Comparison of ENCODE assay signal across 15 mouse cellular contexts in genomic region chr5:92918170-92918569, GRCm38 (mm10).
DNase-seq lines count a peak whose midpoint lies in the region; ATAC-seq and TF ChIP-seq lines count a peak whose summit lies in the region.
"Had no signal": no experiment of that assay in that cellular context is flagged by ENCODE, and none has a peak within 500 bp of the region (broad histone marks: within the 10 kb centered on the region; RNA-seq: fewer than 3 reads in every experiment).

No protein-coding gene starts in this region.

- H3K27ac ChIP-seq in heart, embryonic 10.5 days: peak overlapping the region; percentile 73
- H3K27ac ChIP-seq in heart, adult 2 months: no peak overlapping the region
- H3K27ac ChIP-seq in hindbrain, embryonic 15.5 days (replicated peaks): no peak overlapping the region
- no peak overlapping the region for H3K27ac ChIP-seq in hindbrain, embryonic 12.5 days
- peak overlapping the region; percentile 51 for H3K27ac ChIP-seq in intestine, postnatal 0 days (ENCODE audit: low read depth, low read length)
- H3K27ac ChIP-seq in kidney, adult 2 months (ENCODE audit: insufficient read depth, low read depth, low read length): no peak overlapping the region
- H3K27ac ChIP-seq: embryonic facial prominence, embryonic 12.5 days; layer of hippocampus, adult 2 months; limb, embryonic 15.5 days had no signal

- WGBS in heart, embryonic 10.5 days: 45% methylated on average over 10 of the region's 10 CpGs
- 74% methylated on average over 10 of the region's 10 CpGs for WGBS in heart, adult 2 months
- WGBS in hindbrain, embryonic 15.5 days: 49% methylated on average over 10 of the region's 10 CpGs
- 51% methylated on average over 10 of the region's 10 CpGs for WGBS in hindbrain, embryonic 12.5 days
- 47% methylated on average over 10 of the region's 10 CpGs for WGBS in intestine, postnatal 0 days
- WGBS in kidney, adult 2 months: 78% methylated on average over 10 of the region's 10 CpGs

- H3K79me2 ChIP-seq in heart, adult 2 months (replicated peaks; ENCODE audit: control insufficient read depth, insufficient read depth, low read length): no peaks in the 10 kb centered on the region

- 0 out of 2 replicates have a peak, but pooled peaks have one; percentile 17 for ATAC-seq in hindbrain, embryonic 15.5 days (ENCODE audit: low FRiP score, low read depth)
- no peak for ATAC-seq in hindbrain, embryonic 12.5 days (ENCODE audit: low FRiP score)
- ATAC-seq in intestine, postnatal 0 days: 0 out of 2 replicates have a peak, but pooled peaks have one; percentile 5
- no peak for ATAC-seq in cerebellum, adult (ENCODE audit: insufficient number of reproducible peaks, low FRiP score, low TSS enrichment)

- no peak for DNase-seq in heart, embryonic 10.5 days (ENCODE audit: low spot score)
- DNase-seq in heart, adult 2 months: no peak
- DNase-seq in retina, postnatal 7 days (ENCODE audit: low read depth, low spot score): peak; percentile 85
- DNase-seq in kidney, adult 2 months: no peak
- DNase-seq: adrenal gland, postnatal 14 days; cerebellum, adult 9-11 months; kidney, adult 9 months; lung, embryonic 14.5 days had no signal

- H3K4me1 ChIP-seq in heart, embryonic 10.5 days: peaks cover 48% of the 10 kb centered on the region
- H3K4me1 ChIP-seq in heart, adult 2 months (ENCODE audit: control insufficient read depth, insufficient read depth, low read length): no peaks in the 10 kb centered on the region; the same call in 1 of the 2 replicates
- peaks cover 14% of the 10 kb centered on the region for H3K4me1 ChIP-seq in hindbrain, embryonic 15.5 days (replicated peaks)
- peaks cover 22% of the 10 kb centered on the region for H3K4me1 ChIP-seq in hindbrain, embryonic 12.5 days
- peaks cover 12% of the 10 kb centered on the region for H3K4me1 ChIP-seq in intestine, postnatal 0 days (replicated peaks; ENCODE audit: control insufficient read depth, insufficient read depth, low read length)
- H3K4me1 ChIP-seq in kidney, adult 2 months (ENCODE audit: control insufficient read depth, insufficient read depth, low read length): no peaks in the 10 kb centered on the region

- no peaks in the 10 kb centered on the region for H3K9me3 ChIP-seq in heart, embryonic 10.5 days
- H3K9me3 ChIP-seq in hindbrain, embryonic 15.5 days: no peaks in the 10 kb centered on the region
- no peaks in the 10 kb centered on the region for H3K9me3 ChIP-seq in hindbrain, embryonic 12.5 days (replicated peaks)
- no peaks in the 10 kb centered on the region for H3K9me3 ChIP-seq in intestine, postnatal 0 days (ENCODE audit: control insufficient read depth)
- H3K9me3 ChIP-seq: embryonic facial prominence, embryonic 12.5 days; limb, embryonic 15.5 days had no signal

- H3K27me3 ChIP-seq in heart, embryonic 10.5 days (ENCODE audit: insufficient read depth, poor library complexity, severe bottlenecking): no peaks in the 10 kb centered on the region
- no peaks in the 10 kb centered on the region for H3K27me3 ChIP-seq in heart, adult 2 months (ENCODE audit: control insufficient read depth, insufficient read depth, low read length)
- no peaks in the 10 kb centered on the region for H3K27me3 ChIP-seq in hindbrain, embryonic 15.5 days
- H3K27me3 ChIP-seq in hindbrain, embryonic 12.5 days: no peaks in the 10 kb centered on the region
- H3K27me3 ChIP-seq in intestine, postnatal 0 days (replicated peaks; ENCODE audit: control insufficient read depth, insufficient read depth, low read length): no peaks in the 10 kb centered on the region
- H3K27me3 ChIP-seq in kidney, adult 2 months (replicated peaks; ENCODE audit: control insufficient read depth, insufficient read depth, low read length): no peaks in the 10 kb centered on the region
- H3K27me3 ChIP-seq: embryonic facial prominence, embryonic 12.5 days; limb, embryonic 15.5 days had no signal

- no peak for TF ChIP-seq EP300 in heart, adult 2 months (IDR thresholded peaks at IDR 0.05; ENCODE audit: insufficient read depth, low read depth, low read length)

- intact Hi-C loops in heart, adult 2 months (cut with DNase I): no loop called here

- no peak overlapping the region for H3K4me2 ChIP-seq in hindbrain, embryonic 15.5 days
- H3K4me2 ChIP-seq in hindbrain, embryonic 12.5 days (replicated peaks): no peak overlapping the region
- H3K4me2 ChIP-seq in intestine, postnatal 0 days (replicated peaks; ENCODE audit: low read depth): 0 out of 2 replicates have a peak overlapping the region, but pooled peaks have one; percentile 30
- H3K4me2 ChIP-seq: embryonic facial prominence, embryonic 12.5 days; limb, embryonic 15.5 days; lung, embryonic 14.5 days had no signal

- no peak overlapping the region for H3K9ac ChIP-seq in heart, adult 2 months (ENCODE audit: low read depth, low read length)
- no peak overlapping the region for H3K9ac ChIP-seq in hindbrain, embryonic 15.5 days
- no peak overlapping the region for H3K9ac ChIP-seq in hindbrain, embryonic 12.5 days
- H3K9ac ChIP-seq in intestine, postnatal 0 days (ENCODE audit: low read depth, low read length): no peak overlapping the region
- H3K9ac ChIP-seq: embryonic facial prominence, embryonic 12.5 days; limb, embryonic 15.5 days; lung, embryonic 14.5 days had no signal

- TF ChIP-seq CTCF in heart, adult 2 months (IDR thresholded peaks at IDR 0.05): no peak
- no peak for TF ChIP-seq CTCF in intestine, postnatal 0 days (IDR thresholded peaks at IDR 0.05; ENCODE audit: low read depth)
- TF ChIP-seq CTCF in kidney, adult 2 months (conservative IDR thresholded peaks at IDR 0.05; ENCODE audit: insufficient read depth, insufficient read length, low read depth, low read length): no peak

- no peak for TF ChIP-seq POLR2A in heart, adult 2 months (IDR thresholded peaks at IDR 0.05; ENCODE audit: insufficient read depth, low read depth, low read length)
- no peak for TF ChIP-seq POLR2A in kidney, adult 2 months (IDR thresholded peaks at IDR 0.05; ENCODE audit: low read depth, low read length)

- peaks cover 32% of the 10 kb centered on the region for H3K36me3 ChIP-seq in heart, embryonic 10.5 days
- H3K36me3 ChIP-seq in heart, adult 2 months (ENCODE audit: control insufficient read depth, insufficient read depth, low read length): no peaks in the 10 kb centered on the region
- H3K36me3 ChIP-seq in hindbrain, embryonic 15.5 days: no peaks in the 10 kb centered on the region
- peaks cover 2% of the 10 kb centered on the region; the same call in 1 of the 2 replicates for H3K36me3 ChIP-seq in hindbrain, embryonic 12.5 days
- peaks cover 22% of the 10 kb centered on the region; the same call in 1 of the 2 replicates for H3K36me3 ChIP-seq in intestine, postnatal 0 days (ENCODE audit: control insufficient read depth, insufficient read depth)
- no peaks in the 10 kb centered on the region for H3K36me3 ChIP-seq in kidney, adult 2 months (ENCODE audit: control insufficient read depth, insufficient read depth, low read length)
- H3K36me3 ChIP-seq: embryonic facial prominence, embryonic 12.5 days had no signal

- no peak overlapping the region for H3K4me3 ChIP-seq in heart, embryonic 10.5 days
- H3K4me3 ChIP-seq in heart, adult 2 months: no peak overlapping the region
- H3K4me3 ChIP-seq in hindbrain, embryonic 15.5 days: no peak overlapping the region
- no peak overlapping the region for H3K4me3 ChIP-seq in hindbrain, embryonic 12.5 days
- H3K4me3 ChIP-seq in intestine, postnatal 0 days (ENCODE audit: low read depth, low read length): no peak overlapping the region
- no peak overlapping the region for H3K4me3 ChIP-seq in kidney, adult 2 months (ENCODE audit: insufficient read depth, low read depth, low read length)
- H3K4me3 ChIP-seq: embryonic facial prominence, embryonic 12.5 days; layer of hippocampus, adult 2 months; limb, embryonic 15.5 days had no signal

Comparison
In these comparisons a context has a peak if more than half of its experiments do, and no peak if none do; other contexts are left out.
1. H3K27ac ChIP-seq: peak in heart, embryonic 10.5 days (single experiment) and intestine, postnatal 0 days (single experiment); none in heart, adult 2 months (single experiment), hindbrain, embryonic 15.5 days (single experiment), hindbrain, embryonic 12.5 days (single experiment) and kidney, adult 2 months (single experiment).
2. ATAC-seq: peak in hindbrain, embryonic 15.5 days (single experiment) and intestine, postnatal 0 days (single experiment); none in hindbrain, embryonic 12.5 days (single experiment) and cerebellum, adult (single experiment).